Mouse (Mus musculus) ES-E14 (cell line): ENCODE measurements around the gene Svep1. TPM values are rescaled to one million over a fixed set of nuclear protein-coding genes. Genes with fewer than 3 reads are reported as not detected.
A peak's percentile ranks its signal among the peaks of the same experiment; 100 is the strongest.

Source experiments
- DNase-seq: peaks from one replicate; pipeline ENCODE4 v3.0.0-alpha.2; 2013; ENCODE audit warnings: low read depth, low spot score
- H3K27ac ChIP-seq: 2 replicates; pipeline ENCODE4 v1.5.1; 2012; ENCODE audit warnings: low read depth, mild to moderate bottlenecking, low read length, moderate library complexity, mixed read lengths; ENCODE audit not compliant: poor library complexity, insufficient read depth, severe bottlenecking
- H3K36me3 ChIP-seq: 2 replicates; pipeline ENCODE4 v1.6.1; 2012; ENCODE audit warnings: mild to moderate bottlenecking, low read length, moderate library complexity, mixed read lengths; ENCODE audit not compliant: control insufficient read depth, poor library complexity, insufficient read depth, severe bottlenecking
- H3K4me1 ChIP-seq, 2 experiments: fragments of 150-350 bp in 1 of 2; sonication (generic) in 1 of 2; 2 replicates each; pipeline ENCODE4 v1.6.1; 2012; ENCODE audit warnings: low read length in 2 of 2, mild to moderate bottlenecking in 1 of 2, mixed read lengths in 1 of 2; ENCODE audit not compliant: control insufficient read depth in 2 of 2, insufficient read depth in 2 of 2, poor library complexity in 1 of 2
- H3K4me3 ChIP-seq, 2 experiments: fragments of 150-350 bp in 1 of 2; sonication (generic) in 1 of 2; 2 replicates each; pipeline ENCODE4 v1.5.1; 2012; ENCODE audit warnings: low read length in 2 of 2, low read depth in 1 of 2, mild to moderate bottlenecking in 1 of 2, mixed read lengths in 1 of 2; ENCODE audit not compliant: insufficient read depth in 1 of 2, poor library complexity in 1 of 2, severe bottlenecking in 1 of 2
- H3K9ac ChIP-seq: 2 replicates; pipeline ENCODE4 v1.6.1; 2012; ENCODE audit warnings: low read depth, mild to moderate bottlenecking, low read length, mixed read lengths; ENCODE audit not compliant: poor library complexity, insufficient read depth, severe bottlenecking
- H3K9me3 ChIP-seq: fragments of 150-350 bp; sonication (generic); 2 replicates; pipeline ENCODE4 v1.6.1; 2012; ENCODE audit warnings: low read depth, mild to moderate bottlenecking, low read length; ENCODE audit not compliant: control insufficient read depth, insufficient read depth
- CHD2 ChIP-seq: IDR thresholded peaks from 2 replicates; pipeline ENCODE4 v1.6.1; 2014; ENCODE audit warnings: mild to moderate bottlenecking, low read depth, low read length, inconsistent platforms
- HCFC1 ChIP-seq: IDR thresholded peaks from 2 replicates; pipeline ENCODE4 v1.6.1; 2012; ENCODE audit warnings: low read length, inconsistent platforms, borderline replicate concordance; ENCODE audit not compliant: insufficient read depth
- MAFK ChIP-seq: IDR thresholded peaks from 2 replicates; pipeline ENCODE4 v1.6.1; 2014; ENCODE audit warnings: mild to moderate bottlenecking, low read depth, low read length, inconsistent platforms; ENCODE audit not compliant: insufficient read depth
- ZC3H11A ChIP-seq: IDR thresholded peaks from 2 replicates; pipeline ENCODE4 v1.6.1; 2012; ENCODE audit warnings: low read depth, mild to moderate bottlenecking, inconsistent platforms, low read length, borderline replicate concordance
- ZNF384 ChIP-seq: IDR thresholded peaks from 2 replicates; pipeline ENCODE4 v1.6.1; 2012; ENCODE audit warnings: low read depth, low read length, inconsistent platforms
- in situ Hi-C, 2 experiments: fragments of 600-800 bp; cut with MboI; formaldehyde crosslinking; loops; one replicate each; pipeline ENCODE4 v1.15.1; 2025; ENCODE audit warnings: low sequenced_read_pairs in 2 of 2, inconsistent platforms in 1 of 2; ENCODE audit not compliant: unreplicated experiment in 2 of 2
- total RNA-seq: library from RNA; depleted of rRNA; stranded (reverse); fragments of 300-350 nt; gene quantifications from 2 replicates; pipeline ENCODE4 v1.2.3, GENCODE M21; 2012

Svep1 gene
- total RNA-seq, 1 experiment, result 0.22 TPM

GRCm38 (mm10) chr4:58235828-58236227 lies 29.2 kb upstream of the Svep1 start:
- H3K4me3 ChIP-seq, result no peak overlapping the region
- no peaks in the 10 kb centered on the region for H3K36me3 ChIP-seq
- DNase-seq, result no peak
- no peaks in the 10 kb centered on the region for H3K9me3 ChIP-seq
- H3K27ac ChIP-seq, result no peak overlapping the region
- H3K9ac ChIP-seq, result no peak overlapping the region
- H3K4me1 ChIP-seq, result no peaks in the 10 kb centered on the region
- no peak for TF ChIP-seq ZNF384
- no peak for TF ChIP-seq CHD2
- no peak for TF ChIP-seq MAFK
- TF ChIP-seq HCFC1, result no peak
- no peak for TF ChIP-seq ZC3H11A
- in situ Hi-C loops, result no loop called here

- TF ChIP-seq HCFC1 (no peak), CHD2 (no peak), ZNF384 (no peak), MAFK (no peak), ZC3H11A (no peak)
- H3K9me3 ChIP-seq, result no peaks in the 10 kb centered on the region
- H3K9ac ChIP-seq, result no peak overlapping the region
- H3K4me3 ChIP-seq, result no peak overlapping the region
- DNase-seq, result no peak
- no peaks in the 10 kb centered on the region for H3K36me3 ChIP-seq
- in situ Hi-C loops, result no loop called here
- H3K4me1 ChIP-seq, result no peaks in the 10 kb centered on the region
- no peak overlapping the region for H3K27ac ChIP-seq
These were observed 16.8 kb upstream of the Svep1 start for GRCm38 (mm10) chr4:58223499-58223898.

- no peaks in the 10 kb centered on the region for H3K9me3 ChIP-seq
- DNase-seq, result no peak
- no peak overlapping the region for H3K4me3 ChIP-seq
- no peak overlapping the region for H3K9ac ChIP-seq
- H3K36me3 ChIP-seq, result no peaks in the 10 kb centered on the region
- no peaks in the 10 kb centered on the region for H3K4me1 ChIP-seq
- no peak for TF ChIP-seq CHD2
- TF ChIP-seq ZC3H11A, result no peak
- TF ChIP-seq ZNF384, result no peak
- TF ChIP-seq HCFC1, result no peak
- TF ChIP-seq MAFK, result no peak
- H3K27ac ChIP-seq, result no peak overlapping the region
- in situ Hi-C loops, result no loop called here
These were observed 4.7 kb upstream of the Svep1 start for GRCm38 (mm10) chr4:58211374-58211773.

- in situ Hi-C loops, result no loop called here
- H3K36me3 ChIP-seq, result no peaks in the 10 kb centered on the region
- no peak overlapping the region for H3K9ac ChIP-seq
- no peak for DNase-seq
- H3K27ac ChIP-seq, result no peak overlapping the region
- H3K9me3 ChIP-seq, result no peaks in the 10 kb centered on the region
- H3K4me1 ChIP-seq, result peaks cover 0 to 2% of the 10 kb centered on the region in 2 experiments; a peak in 1 of 4 replicates
- TF ChIP-seq ZNF384 (no peak), HCFC1 (no peak), CHD2 (no peak), ZC3H11A (no peak), MAFK (no peak)
- H3K4me3 ChIP-seq, result no peak overlapping the region
These were observed 4.0 kb upstream of the Svep1 start for GRCm38 (mm10) chr4:58210557-58211090.

- H3K9ac ChIP-seq, result peak overlapping the region; percentile 67; the same call in 1 of the 2 replicates
- TF ChIP-seq CHD2 (no peak), ZNF384 (no peak), MAFK (no peak), HCFC1 (no peak), ZC3H11A (no peak)
- peaks cover 0 to 2% of the 10 kb centered on the region in 2 experiments; a peak in 1 of 4 replicates for H3K4me1 ChIP-seq
- no peaks in the 10 kb centered on the region for H3K36me3 ChIP-seq
- peak overlapping the region; percentile 58 to 74 for H3K4me3 ChIP-seq
- in situ Hi-C loops, result no loop called here
- H3K27ac ChIP-seq, result no peak overlapping the region
- no peak for DNase-seq
- no peaks in the 10 kb centered on the region for H3K9me3 ChIP-seq
These were observed 927 bp downstream of the Svep1 start for GRCm38 (mm10) chr4:58205750-58206114.
